Mouse (Mus musculus) spleen, embryonic (tissue): ENCODE data around the gene 1700020A23Rik.

ENCODE experiments used
- CTCF ChIA-PET: fragments of 350-600 bp; sonication (Branson Sonifier 250); formaldehyde crosslinking; loops from one replicate; lab custom pipeline; 2022; lab: Charles Lee

1700020A23Rik gene

GRCm38 (mm10) chr2:130411558-130412495 is 6.8 kb downstream of the 1700020A23Rik start:
- CTCF ChIA-PET: interaction anchor here (0.6 kb wide), 1 partner anchor 196 kb away, joined by 9 read pairs; no protein-coding TSS in a partner anchor

- CTCF ChIA-PET: no interaction called here
Measured at GRCm38 (mm10) chr2:130412775-130413174, 7.7 kb downstream of the 1700020A23Rik start.

- CTCF ChIA-PET: no interaction called here
Measured at GRCm38 (mm10) chr2:130414094-130414856, 9.2 kb downstream of the 1700020A23Rik start.

GRCm38 (mm10) chr2:130421781-130422620 is 16.9 kb downstream of the 1700020A23Rik start:
- CTCF ChIA-PET: no interaction called here

GRCm38 (mm10) chr2:130423397-130424125 is 18.5 kb downstream of the 1700020A23Rik start:
- CTCF ChIA-PET: no interaction called here

GRCm38 (mm10) chr2:130424126-130424853 is 19.2 kb downstream of the 1700020A23Rik start, which contains the start of the genes Vps16 and Pced1a:
Vps16 (plus strand) TSS chr2:130424339.
Pced1a (minus strand) TSS chr2:130424701.
- CTCF ChIA-PET: no interaction called here

- CTCF ChIA-PET: no interaction called here
Measured at GRCm38 (mm10) chr2:130425112-130425511, 20.1 kb downstream of the 1700020A23Rik start.

GRCm38 (mm10) chr2:130429851-130430250 is 24.8 kb downstream of the 1700020A23Rik start:
- CTCF ChIA-PET: interaction anchor here (1.1 kb wide), 1 partner anchor 19 kb away, joined by 3 read pairs; no protein-coding TSS in a partner anchor

GRCm38 (mm10) chr2:130430484-130430883 is 25.4 kb downstream of the 1700020A23Rik start:
- CTCF ChIA-PET: interaction anchor here (1.1 kb wide), 1 partner anchor 19 kb away, joined by 3 read pairs; no protein-coding TSS in a partner anchor

GRCm38 (mm10) chr2:130432157-130432556 is 27.1 kb downstream of the 1700020A23Rik start:
- CTCF ChIA-PET: interaction anchor here (1.1 kb wide), 1 partner anchor 10 kb away, joined by 3 read pairs; no protein-coding TSS in a partner anchor

GRCm38 (mm10) chr2:130433152-130433551 is 28.1 kb downstream of the 1700020A23Rik start:
- CTCF ChIA-PET: interaction anchor here (1.1 kb wide), 1 partner anchor 9 kb away, joined by 3 read pairs; no protein-coding TSS in a partner anchor

- CTCF ChIA-PET: no interaction called here
Measured at GRCm38 (mm10) chr2:130436769-130437168, 31.7 kb downstream of the 1700020A23Rik start.

- CTCF ChIA-PET: no interaction called here
Measured at GRCm38 (mm10) chr2:130438861-130439260, 33.8 kb downstream of the 1700020A23Rik start.

GRCm38 (mm10) chr2:130439840-130440480 is 34.9 kb downstream of the 1700020A23Rik start:
- CTCF ChIA-PET: no interaction called here

- CTCF ChIA-PET: interaction anchor here (1.5 kb wide), 1 partner anchor 9 kb away, joined by 3 read pairs; no protein-coding TSS in a partner anchor
Measured at GRCm38 (mm10) chr2:130442162-130442561, 37.1 kb downstream of the 1700020A23Rik start.

- CTCF ChIA-PET: no interaction called here
Measured at GRCm38 (mm10) chr2:130448449-130448848, 43.4 kb downstream of the 1700020A23Rik start.

- CTCF ChIA-PET: interaction anchor here (1.0 kb wide), 1 partner anchor 19 kb away, joined by 3 read pairs; no protein-coding TSS in a partner anchor
Measured at GRCm38 (mm10) chr2:130449021-130449793, 44.1 kb downstream of the 1700020A23Rik start.
